Mouse (Mus musculus): ENCODE results near the gene Mns1.

DNA sequence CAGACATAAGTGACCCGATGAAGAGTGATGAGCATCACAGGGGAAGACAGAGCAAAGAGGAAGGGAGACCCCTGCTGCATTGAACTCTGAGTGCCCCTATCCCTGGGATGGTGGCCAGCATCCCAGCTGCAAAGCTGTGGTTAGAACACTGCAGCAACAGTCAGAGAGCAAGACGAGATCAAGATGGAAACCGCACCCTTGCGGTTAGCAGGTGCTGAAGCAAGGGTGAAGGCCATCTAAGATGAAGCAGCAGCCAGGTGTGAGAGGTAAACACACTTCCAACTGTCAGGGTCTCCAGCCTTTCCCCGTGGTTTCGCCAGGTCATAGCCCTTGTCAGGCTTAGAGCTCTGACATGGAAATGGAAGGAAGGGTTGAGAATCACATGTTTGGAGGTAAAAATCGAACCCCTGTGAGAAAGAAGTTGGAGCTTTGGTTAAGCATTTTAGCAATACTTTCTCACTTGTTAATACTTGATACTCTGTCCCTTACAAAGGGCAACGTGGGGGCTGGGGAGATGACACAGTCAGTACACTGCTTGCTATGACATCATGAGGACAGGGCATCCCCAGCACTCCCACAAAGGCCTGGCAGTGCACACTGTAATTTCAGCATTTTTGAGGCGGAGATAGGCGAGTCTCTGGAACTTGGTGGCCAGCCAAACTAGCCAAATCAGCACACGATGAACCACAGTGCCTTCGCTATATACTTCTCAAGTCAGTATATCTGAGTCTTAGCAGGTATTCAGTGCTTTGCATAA lies 47.3 kb upstream of the Mns1 start:
- TF ChIP-seq POLR2A (IDR thresholded peaks at IDR 0.05; ENCODE audit: insufficient read depth, low read depth, low read length) (no peak), CTCF (IDR thresholded peaks at IDR 0.05; ENCODE audit: insufficient read depth, low read depth, low read length) (0 out of 2 replicates have a peak, but pooled peaks have one; percentile 5)
